Mouse (Mus musculus): ENCODE measurements around the gene Vmn1r20. TPM values are rescaled to one million over a fixed set of nuclear protein-coding genes. Genes with fewer than 3 reads are reported as not detected.

Vmn1r20 gene
- not detected for polyA plus RNA-seq (2012; fragmentation: generic; extraction: Trizol)

DNA sequence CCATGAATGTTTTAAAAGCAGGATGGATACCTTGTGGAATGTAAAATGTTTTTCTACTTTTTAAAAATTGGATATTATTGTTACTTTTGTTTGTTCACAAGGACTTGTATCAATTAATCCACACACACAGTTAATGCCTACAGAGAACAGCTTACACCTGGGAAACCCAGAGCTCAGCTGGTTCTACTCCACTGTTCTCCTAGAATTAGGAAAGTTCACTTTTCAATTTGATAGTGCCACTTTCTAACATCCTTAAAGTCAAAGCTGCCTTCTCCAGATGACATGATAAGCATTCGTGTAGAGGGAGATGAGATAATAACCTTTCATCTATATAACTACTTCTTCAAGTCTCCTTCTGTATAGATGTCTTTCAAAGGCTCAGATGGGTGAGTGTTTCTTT is at the start of gene Vmn1r20:
Vmn1r20 (plus strand) TSS at position 301 of the 400 bp plus-strand sequence.

GRCm38 (mm10) chr6:57395683-57396082 is 33.0 kb upstream of the Vmn1r20 start, which contains the start of gene Vmn1r18:
Gene Vmn1r18, minus strand, starts transcription at chr6:57395783.

GRCm38 (mm10) chr6:57403480-57403879 is 25.2 kb upstream of the Vmn1r20 start, which contains the start of gene Vmn1r19:
Gene Vmn1r19, plus strand, starts transcription at chr6:57403780.

Other genes with a start within 250 kb of the Vmn1r20 start
- not detected for gene Vmn1r13, start 225.6 kb upstream of the Vmn1r20 start, polyA plus RNA-seq (2012; fragmentation: generic; extraction: Trizol)
- not detected for gene Vmn1r14, start 197.2 kb upstream of the Vmn1r20 start, polyA plus RNA-seq (2012; fragmentation: generic; extraction: Trizol)
- not detected for gene Vmn1r15, start 171.0 kb upstream of the Vmn1r20 start, polyA plus RNA-seq (2012; fragmentation: generic; extraction: Trizol)
- gene Vmn1r16, start 99.4 kb upstream of the Vmn1r20 start, polyA plus RNA-seq (2012; fragmentation: generic; extraction: Trizol) = not detected
- not detected for gene Vmn1r17, start 65.2 kb upstream of the Vmn1r20 start, polyA plus RNA-seq (2012; fragmentation: generic; extraction: Trizol)
- gene Vmn1r18, start 33.1 kb upstream of the Vmn1r20 start, polyA plus RNA-seq (2012; fragmentation: generic; extraction: Trizol) = not detected
- gene Vmn1r19, start 25.1 kb upstream of the Vmn1r20 start, polyA plus RNA-seq (2012; fragmentation: generic; extraction: Trizol) = not detected
- gene Ppm1k, start 106.5 kb downstream of the Vmn1r20 start, polyA plus RNA-seq (2012; fragmentation: generic; extraction: Trizol) = under 1 TPM; 0.05 to 0.94 TPM
- gene Herc6, start 152.1 kb downstream of the Vmn1r20 start, polyA plus RNA-seq (2012; fragmentation: generic; extraction: Trizol) = under 1 TPM; 0.05 to 0.97 TPM